Mouse (Mus musculus): ENCODE measurements around the gene Lcn11. TPM values are rescaled to one million over a fixed set of nuclear protein-coding genes. Genes with fewer than 3 reads are reported as not detected.
"Not testable (repeated sequence)": the region's sequence is repeated elsewhere in the genome, so short reads cannot be mapped to it uniquely, and the experiment has no call there.

The Lcn11 gene
- not detected in 2 replicates for total RNA-seq (2017)

GRCm38 (mm10) chr2:25776717-25777116 is at the start of gene Lcn11:
Gene Lcn11 (plus strand): TSS chr2:25777017.
- no peak for ATAC-seq (replicated peaks; ENCODE audit: low read depth, poor library complexity, severe bottlenecking)

GRCm38 (mm10) chr2:25733199-25733930 is 43.5 kb upstream of the Lcn11 start:
- no peak for ATAC-seq (replicated peaks; ENCODE audit: low read depth, poor library complexity, severe bottlenecking)

GRCm38 (mm10) chr2:25736709-25737108 is 40.1 kb upstream of the Lcn11 start, which contains the start of gene Obp2b:
Gene Obp2b (plus strand): TSS chr2:25737009.
- ATAC-seq (replicated peaks; ENCODE audit: low read depth, poor library complexity, severe bottlenecking), result not testable (repeated sequence)

- peak; percentile 62 for ATAC-seq (replicated peaks; ENCODE audit: low read depth, poor library complexity, severe bottlenecking)
These were observed 35.1 kb upstream of the Lcn11 start for GRCm38 (mm10) chr2:25741671-25742070.

- ATAC-seq (replicated peaks; ENCODE audit: low read depth, poor library complexity, severe bottlenecking), result no peak
These were observed 22.6 kb upstream of the Lcn11 start for GRCm38 (mm10) chr2:25754201-25754600.

GRCm38 (mm10) chr2:25758064-25758625 is 18.7 kb upstream of the Lcn11 start:
- no peak for ATAC-seq (replicated peaks; ENCODE audit: low read depth, poor library complexity, severe bottlenecking)

GRCm38 (mm10) chr2:25765269-25765668 is 11.5 kb upstream of the Lcn11 start, which contains the start of gene Lcn3:
Gene Lcn3 (plus strand): TSS chr2:25765569.
- no peak for ATAC-seq (replicated peaks; ENCODE audit: low read depth, poor library complexity, severe bottlenecking)

- ATAC-seq (replicated peaks; ENCODE audit: low read depth, poor library complexity, severe bottlenecking), result no peak
These were observed 9.1 kb upstream of the Lcn11 start for GRCm38 (mm10) chr2:25767764-25768163.

GRCm38 (mm10) chr2:25773507-25773906 is 3.3 kb upstream of the Lcn11 start:
- ATAC-seq (replicated peaks; ENCODE audit: low read depth, poor library complexity, severe bottlenecking), result no peak

GRCm38 (mm10) chr2:25774640-25775039 is 2.2 kb upstream of the Lcn11 start:
- no peak for ATAC-seq (replicated peaks; ENCODE audit: low read depth, poor library complexity, severe bottlenecking)

- no peak for ATAC-seq (replicated peaks; ENCODE audit: low read depth, poor library complexity, severe bottlenecking)
These were observed 826 bp upstream of the Lcn11 start for GRCm38 (mm10) chr2:25775991-25776390.

- no peak for ATAC-seq (replicated peaks; ENCODE audit: low read depth, poor library complexity, severe bottlenecking)
These were observed 2.3 kb downstream of the Lcn11 start for GRCm38 (mm10) chr2:25779076-25779475.

- no peak for ATAC-seq (replicated peaks; ENCODE audit: low read depth, poor library complexity, severe bottlenecking)
These were observed 4.1 kb downstream of the Lcn11 start for GRCm38 (mm10) chr2:25780921-25781320.

GRCm38 (mm10) chr2:25781957-25782356 is 5.1 kb downstream of the Lcn11 start, which contains the start of gene Gm13539:
Gene Gm13539 (plus strand): TSS chr2:25782257.
- ATAC-seq (replicated peaks; ENCODE audit: low read depth, poor library complexity, severe bottlenecking), result no peak

GRCm38 (mm10) chr2:25785573-25786322 is 8.9 kb downstream of the Lcn11 start:
- no peak for ATAC-seq (replicated peaks; ENCODE audit: low read depth, poor library complexity, severe bottlenecking)

GRCm38 (mm10) chr2:25789092-25789491 is 12.3 kb downstream of the Lcn11 start:
- no peak for ATAC-seq (replicated peaks; ENCODE audit: low read depth, poor library complexity, severe bottlenecking)

- no peak for ATAC-seq (replicated peaks; ENCODE audit: low read depth, poor library complexity, severe bottlenecking)
These were observed 20.8 kb downstream of the Lcn11 start for GRCm38 (mm10) chr2:25797635-25798034.

GRCm38 (mm10) chr2:25798065-25798464 is 21.2 kb downstream of the Lcn11 start:
- ATAC-seq (replicated peaks; ENCODE audit: low read depth, poor library complexity, severe bottlenecking), result no peak

GRCm38 (mm10) chr2:25811711-25812110 is 34.9 kb downstream of the Lcn11 start:
- no peak for ATAC-seq (replicated peaks; ENCODE audit: low read depth, poor library complexity, severe bottlenecking)

- no peak for ATAC-seq (replicated peaks; ENCODE audit: low read depth, poor library complexity, severe bottlenecking)
These were observed 36.5 kb downstream of the Lcn11 start for GRCm38 (mm10) chr2:25813364-25813763.

- not testable (repeated sequence) for ATAC-seq (replicated peaks; ENCODE audit: low read depth, poor library complexity, severe bottlenecking)
These were observed 38.9 kb downstream of the Lcn11 start, which contains the start of gene Glt6d1 for GRCm38 (mm10) chr2:25815748-25816147. Gene Glt6d1 (minus strand): TSS chr2:25815848.

Measured in common myeloid progenitor, adult 5-6 weeks (primary cell).